Mouse (Mus musculus) G1E (cell line): ENCODE results near the gene Rasd2.

ENCODE experiments used
- CTCF ChIP-seq: IDR thresholded peaks from 2 replicates; pipeline ENCODE4 v1.5.1; 2012; ENCODE audit warnings: low read depth, low read length, inconsistent platforms, mixed read lengths
- GATA1 ChIP-seq: IDR thresholded peaks from 2 replicates; pipeline ENCODE4 v1.6.1; 2012; ENCODE audit warnings: borderline replicate concordance, low read length, inconsistent platforms, mixed read lengths

- TF ChIP-seq CTCF (no peak), GATA1 (no peak)
These were observed 41.6 kb upstream of the Rasd2 start for GRCm38 (mm10) chr8:75172009-75172685.
